13 mouse cellular contexts compared by ENCODE assay signal in the genomic region with DNA sequence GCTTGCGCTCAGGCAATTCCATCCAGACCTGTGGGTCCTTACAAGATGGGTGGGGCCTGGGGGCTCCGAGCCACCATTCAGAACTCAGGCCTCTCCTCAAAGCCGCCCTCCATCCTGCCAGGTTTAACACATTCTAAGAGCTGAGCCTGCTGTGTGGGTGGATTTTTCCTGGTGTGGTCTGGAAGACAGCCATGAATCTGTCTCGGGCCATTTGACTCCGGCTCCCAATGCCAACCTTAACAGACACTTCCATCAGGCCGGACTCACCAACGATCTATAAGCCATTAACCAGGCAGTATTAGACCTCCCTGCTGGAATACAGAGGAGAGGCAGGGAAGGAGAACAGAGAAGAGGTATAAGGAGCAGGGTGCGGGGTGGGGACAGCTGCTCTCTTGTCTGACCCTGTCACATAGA.
DNase-seq lines count a peak whose midpoint lies in the region; ATAC-seq and TF ChIP-seq lines count a peak whose summit lies in the region.
"Had no signal": no experiment of that assay in that cellular context is flagged by ENCODE, and none has a peak within 500 bp of the region (broad histone marks: within the 10 kb centered on the region; RNA-seq: fewer than 3 reads in every experiment).

No protein-coding gene starts in this region.

- TF ChIP-seq POLR2A in cerebellum, adult 2 months (IDR thresholded peaks at IDR 0.05; ENCODE audit: borderline replicate concordance, insufficient read depth, low read length), result no peak
- no peak for TF ChIP-seq POLR2A in limb, embryonic 14.5 days (IDR thresholded peaks at IDR 0.05; ENCODE audit: borderline replicate concordance, extremely low read depth, insufficient read depth, insufficient read length)

- H3K4me2 ChIP-seq in kidney, embryonic 15.5 days, result no peak overlapping the region
- H3K4me2 ChIP-seq in limb, embryonic 14.5 days (replicated peaks; ENCODE audit: low read depth, low read length, severe bottlenecking), result no peak overlapping the region
- no peak overlapping the region for H3K4me2 ChIP-seq in forebrain, embryonic 15.5 days (replicated peaks)
- H3K4me2 ChIP-seq: liver, embryonic 15.5 days had no signal

- H3K36me3 ChIP-seq in kidney, embryonic 15.5 days, result no peaks in the 10 kb centered on the region
- H3K36me3 ChIP-seq in limb, embryonic 14.5 days (ENCODE audit: control insufficient read depth, insufficient read depth, low read length), result no peaks in the 10 kb centered on the region
- H3K36me3 ChIP-seq in forebrain, embryonic 15.5 days, result no peaks in the 10 kb centered on the region
- H3K36me3 ChIP-seq: G1E; liver, embryonic 15.5 days had no signal

- H3K9ac ChIP-seq in kidney, embryonic 15.5 days, result no peak overlapping the region
- H3K9ac ChIP-seq in limb, embryonic 14.5 days (ENCODE audit: low read depth, low read length, severe bottlenecking), result no peak overlapping the region
- no peak overlapping the region for H3K9ac ChIP-seq in forebrain, embryonic 15.5 days (replicated peaks)
- H3K9ac ChIP-seq: forebrain, postnatal 0 days; liver, embryonic 15.5 days had no signal

- no peak for TF ChIP-seq CTCF in cerebellum, adult 2 months (IDR thresholded peaks at IDR 0.05; ENCODE audit: borderline replicate concordance, insufficient read depth, low read depth, low read length)

- no peaks in the 10 kb centered on the region; the same call in 1 of the 2 replicates for H3K27me3 ChIP-seq in cerebellum, adult 2 months (ENCODE audit: control insufficient read depth, insufficient read depth, low read length)
- 0 out of 2 replicates have a peak, but pooled peaks cover 4% of the 10 kb centered on the region for H3K27me3 ChIP-seq in kidney, embryonic 15.5 days
- no peaks in the 10 kb centered on the region for H3K27me3 ChIP-seq in limb, embryonic 14.5 days (ENCODE audit: control insufficient read depth, insufficient read depth, low read length)
- no peaks in the 10 kb centered on the region for H3K27me3 ChIP-seq in forebrain, embryonic 15.5 days
- H3K27me3 ChIP-seq: liver, embryonic 15.5 days had no signal

- DNase-seq in cerebellum, adult 2 months, result peak; percentile 26 to 27
- no peak for DNase-seq in cerebellum, adult 8-10 months
- peak; percentile 21 for DNase-seq in kidney, adult 18-20 months
- DNase-seq in embryo, embryonic 11 days, result peak; percentile 19
- peak; percentile 55 for DNase-seq in limb, embryonic 14.5 days (ENCODE audit: low spot score)
- no peak for DNase-seq in right cerebral cortex, adult 2 months (ENCODE audit: low spot score in 2 of 2)
- DNase-seq: B cell, adult 2 months; forebrain, postnatal 0 days; thymus, adult 2 months had no signal

- H3K4me1 ChIP-seq in cerebellum, adult 2 months (ENCODE audit: control insufficient read depth, insufficient read depth, low read length), result peaks cover 7% of the 10 kb centered on the region; the same call in 1 of the 2 replicates
- H3K4me1 ChIP-seq in kidney, embryonic 15.5 days, result peaks cover 6% of the 10 kb centered on the region
- H3K4me1 ChIP-seq in limb, embryonic 14.5 days (ENCODE audit: control insufficient read depth, insufficient read depth, low read length), result 0 out of 2 replicates have a peak, but pooled peaks cover 2% of the 10 kb centered on the region
- peaks cover 23% of the 10 kb centered on the region for H3K4me1 ChIP-seq in forebrain, embryonic 15.5 days
- H3K4me1 ChIP-seq: liver, embryonic 15.5 days had no signal

- no peak overlapping the region for H3K4me3 ChIP-seq in cerebellum, adult 2 months (replicated peaks; ENCODE audit: insufficient read depth, low read depth, low read length)
- H3K4me3 ChIP-seq in kidney, embryonic 15.5 days (replicated peaks), result no peak overlapping the region
- H3K4me3 ChIP-seq in limb, embryonic 14.5 days (replicated peaks; ENCODE audit: low read length), result no peak overlapping the region
- H3K4me3 ChIP-seq in forebrain, embryonic 15.5 days, result no peak overlapping the region
- H3K4me3 ChIP-seq: liver, embryonic 15.5 days had no signal

- WGBS in cerebellum, adult 2 months, result 10% methylated on average over 8 of the region's 8 CpGs
- 16% methylated on average over 8 of the region's 8 CpGs for WGBS in kidney, embryonic 15.5 days
- 31% methylated on average over 8 of the region's 8 CpGs for WGBS in limb, embryonic 14.5 days
- 57% methylated on average over 8 of the region's 8 CpGs for WGBS in forebrain, embryonic 15.5 days

- H3K9me3 ChIP-seq in kidney, embryonic 15.5 days (replicated peaks), result no peaks in the 10 kb centered on the region
- no peaks in the 10 kb centered on the region for H3K9me3 ChIP-seq in limb, embryonic 14.5 days (ENCODE audit: control insufficient read depth, low read length)
- H3K9me3 ChIP-seq in forebrain, embryonic 15.5 days, result no peaks in the 10 kb centered on the region
- H3K9me3 ChIP-seq: liver, embryonic 15.5 days had no signal

- H3K27ac ChIP-seq in cerebellum, adult 2 months (ENCODE audit: insufficient read depth, low read length), result no peak overlapping the region
- H3K27ac ChIP-seq in kidney, embryonic 15.5 days, result no peak overlapping the region
- no peak overlapping the region for H3K27ac ChIP-seq in limb, embryonic 14.5 days (replicated peaks; ENCODE audit: low read depth, low read length)
- no peak overlapping the region for H3K27ac ChIP-seq in forebrain, embryonic 15.5 days (replicated peaks)
- H3K27ac ChIP-seq: liver, embryonic 15.5 days had no signal

- no peak for ATAC-seq in kidney, embryonic 15.5 days (replicated peaks; ENCODE audit: low FRiP score)
- ATAC-seq in limb, embryonic 14.5 days (ENCODE audit: low FRiP score, low read depth), result no peak; the same call in 1 of the 2 replicates
- no peak for ATAC-seq in forebrain, embryonic 15.5 days (replicated peaks)
- ATAC-seq: forebrain, postnatal 0 days had no signal

Comparison
In these comparisons a context has a peak if more than half of its experiments do, and no peak if none do; other contexts are left out.
1. DNase-seq: peak in cerebellum, adult 2 months (2 of 2), kidney, adult 18-20 months (single experiment), embryo, embryonic 11 days (single experiment) and limb, embryonic 14.5 days (single experiment); none in cerebellum, adult 8-10 months (single experiment) and right cerebral cortex, adult 2 months (0 of 2).